Mouse (Mus musculus) gastrocnemius, adult 18-20 months (tissue): ENCODE measurements around the gene Mapt. TPM values are rescaled to one million over a fixed set of nuclear protein-coding genes. Genes with fewer than 3 reads are reported as not detected.
"Not testable (repeated sequence)": the region's sequence is repeated elsewhere in the genome, so short reads cannot be mapped to it uniquely, and the experiment has no call there.

Source experiments
- DNase-seq: peaks from one replicate; pipeline ENCODE4 v3.0.0; 2021; ENCODE audit warnings: low spot score
- total RNA-seq, 2 experiments: library from RNA; stranded (reverse); gene quantifications; 2 replicates each; pipeline ENCODE4 v1.2.3; 2021

Gene Mapt
- total RNA-seq, 2 experiments from 2014 or later, result 71.8 to 85.5 TPM

DNA sequence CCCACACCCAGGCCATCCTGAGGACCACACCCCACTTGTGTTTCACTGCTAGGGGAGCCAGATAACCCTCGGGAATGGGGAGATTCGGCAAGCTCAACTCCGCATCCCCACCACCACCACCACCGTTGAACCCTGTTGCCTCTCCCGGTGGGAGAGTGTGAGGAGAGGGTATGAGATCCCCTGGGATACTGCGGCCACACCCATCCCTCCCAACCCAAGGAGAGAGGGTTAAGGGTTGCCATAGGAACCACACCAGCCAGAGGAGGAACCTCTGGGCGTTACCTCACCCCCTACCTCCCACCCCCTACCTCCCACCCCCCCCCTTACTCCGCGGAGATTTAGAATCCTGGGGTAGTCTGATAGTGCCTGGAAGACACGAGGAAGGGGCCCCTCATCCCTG is 1.9 kb downstream of the Mapt start:
- no peak for DNase-seq

GRCm38 (mm10) chr11:104233574-104234206 is 2.5 kb downstream of the Mapt start:
- no peak for DNase-seq

GRCm38 (mm10) chr11:104234680-104235079 is 3.5 kb downstream of the Mapt start:
- DNase-seq, result no peak

DNA sequence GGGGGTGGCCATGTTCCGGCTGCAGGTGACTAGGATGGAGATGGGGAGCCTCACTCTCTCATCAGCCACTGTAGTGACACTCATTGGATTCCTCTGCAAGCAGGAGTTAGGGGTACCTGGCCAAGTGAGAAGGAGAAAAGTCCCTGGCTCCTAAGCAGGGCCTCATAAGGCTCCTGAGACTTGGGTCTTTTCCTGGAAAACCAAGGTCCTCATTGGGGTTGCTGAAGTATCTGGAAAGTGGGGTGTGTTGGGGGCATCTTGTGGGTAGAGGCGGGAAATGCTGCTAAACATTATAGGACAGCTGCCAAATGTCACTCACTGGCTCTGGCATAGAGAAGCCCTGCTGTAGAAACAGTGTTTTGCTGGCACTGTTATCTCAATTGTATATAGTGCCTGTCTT is 4.7 kb downstream of the Mapt start:
- no peak for DNase-seq

DNA sequence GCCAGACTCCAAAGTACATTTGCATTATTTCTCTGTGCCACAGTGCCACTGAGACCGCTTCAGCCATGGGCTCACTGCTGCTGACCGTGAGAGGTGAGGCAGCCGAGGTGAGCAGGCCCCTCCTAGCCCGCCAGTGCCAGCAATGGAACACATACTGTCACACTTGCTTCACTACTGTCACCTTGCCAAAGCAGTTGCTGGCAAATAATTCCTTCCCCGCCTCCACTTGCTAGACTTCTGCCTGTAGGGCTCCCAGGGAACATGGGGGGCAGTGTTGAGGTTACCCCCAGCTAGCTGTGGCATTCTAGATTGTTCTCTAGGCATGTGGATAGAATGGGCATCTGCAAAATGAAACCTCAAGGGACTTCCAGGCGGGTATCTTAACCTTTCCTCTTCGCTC is 6.0 kb downstream of the Mapt start:
- peak; percentile 88 for DNase-seq

DNA sequence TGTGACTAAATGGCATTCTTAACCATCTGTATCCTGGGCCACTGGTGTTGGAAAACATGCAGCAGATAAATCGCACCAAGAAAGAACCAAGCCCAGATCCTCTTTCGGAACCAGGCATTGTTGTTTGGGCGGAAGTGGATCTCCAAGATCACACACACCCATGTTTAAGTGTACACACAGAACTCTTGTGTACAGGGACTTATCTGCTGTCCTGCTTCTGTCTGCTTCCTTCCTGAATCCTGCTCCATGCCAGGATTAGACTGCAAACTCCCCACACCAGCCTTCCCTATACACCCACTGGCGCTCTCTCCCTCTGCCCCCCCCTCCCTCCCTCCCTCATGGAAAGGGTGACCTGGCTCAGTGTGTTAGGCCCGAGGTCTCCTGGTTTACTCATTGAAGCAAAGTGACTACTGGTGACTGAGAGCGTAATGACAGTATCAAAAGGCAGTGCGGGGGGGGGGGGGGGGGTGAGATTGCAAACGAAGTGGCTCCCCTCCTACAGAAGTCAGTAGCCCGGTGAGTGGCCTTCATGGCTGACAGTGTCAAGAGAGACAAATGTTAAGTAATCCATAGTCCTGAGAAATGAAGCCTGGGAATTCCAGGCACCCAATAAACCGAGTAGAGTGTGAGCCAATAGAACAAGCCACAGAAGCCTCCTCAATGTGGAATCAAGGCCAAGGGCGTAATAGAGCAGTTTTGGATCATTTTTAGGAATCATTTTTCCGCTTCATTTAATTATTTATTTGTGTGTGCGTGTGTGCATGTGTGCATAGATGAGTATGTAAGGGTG is 7.0 kb downstream of the Mapt start:
- no peak for DNase-seq

DNA sequence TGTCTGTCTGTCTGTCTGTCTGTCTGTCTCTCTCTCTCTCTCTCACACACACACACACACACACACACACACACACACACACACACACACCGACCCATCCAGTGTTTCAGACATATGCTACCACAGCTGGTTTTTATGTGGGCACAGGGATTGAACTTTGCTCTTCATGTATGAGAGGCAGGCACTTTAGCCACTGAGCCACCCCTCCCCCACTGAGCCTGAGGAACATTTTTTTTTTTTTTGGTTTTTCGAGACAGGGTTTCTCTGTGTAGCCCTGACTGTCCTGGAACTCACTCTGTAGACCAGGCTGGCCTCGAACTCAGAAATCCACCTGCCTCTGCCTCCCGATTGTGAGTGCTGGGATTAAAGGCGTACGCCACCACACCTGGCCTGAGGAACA is 14.3 kb downstream of the Mapt start:
- DNase-seq, result not testable (repeated sequence)

GRCm38 (mm10) chr11:104246171-104246694 is 15.0 kb downstream of the Mapt start:
- DNase-seq, result no peak

DNA sequence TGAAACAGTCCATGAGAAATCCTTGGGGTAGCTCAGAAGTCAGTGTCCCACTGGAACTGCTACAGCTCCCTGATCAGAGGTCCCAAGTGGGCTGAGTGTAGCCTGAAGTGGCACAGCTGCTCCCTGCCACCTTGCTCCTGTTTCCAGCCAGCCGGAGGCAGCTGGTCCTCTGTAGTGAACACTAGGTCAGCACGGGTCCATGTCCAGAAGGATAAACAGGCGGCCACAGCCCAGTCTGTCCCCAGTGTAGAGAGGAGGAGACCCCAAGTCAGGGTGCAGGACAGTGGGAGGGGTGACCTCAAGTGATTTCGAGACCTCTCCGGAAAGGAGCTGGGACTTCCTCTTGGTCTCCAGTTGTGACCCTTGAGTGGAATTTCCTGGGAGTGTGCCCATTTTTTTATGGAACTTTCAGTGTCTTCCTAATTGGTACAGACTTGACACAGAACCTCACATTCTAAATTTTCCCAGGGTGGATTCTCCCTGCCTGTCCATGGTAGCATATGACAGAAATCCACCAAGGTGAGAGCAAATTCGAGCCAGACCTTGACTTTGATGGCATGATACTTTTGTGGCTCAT is 16.0 kb downstream of the Mapt start:
- no peak for DNase-seq

DNA sequence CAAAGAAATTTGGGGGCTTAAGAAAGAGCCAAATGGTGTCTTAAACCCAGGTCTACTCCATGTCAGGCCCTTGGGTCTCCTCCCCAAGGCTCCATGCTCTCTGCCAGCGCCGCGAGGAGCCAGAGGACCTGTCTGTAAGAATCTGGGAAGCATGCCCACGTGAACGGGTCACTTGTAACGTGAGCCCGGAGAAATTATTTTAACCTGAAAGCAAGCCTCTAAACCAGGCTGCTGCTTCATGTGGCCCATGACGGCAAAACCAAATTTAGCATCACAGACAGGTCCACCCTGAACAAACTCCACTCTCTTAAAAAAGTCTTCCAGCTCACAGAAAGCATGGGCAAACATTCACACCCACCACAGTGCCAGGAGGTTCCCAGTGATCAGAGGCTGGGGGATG is 18.2 kb downstream of the Mapt start:
- DNase-seq, result peak; percentile 89

DNA sequence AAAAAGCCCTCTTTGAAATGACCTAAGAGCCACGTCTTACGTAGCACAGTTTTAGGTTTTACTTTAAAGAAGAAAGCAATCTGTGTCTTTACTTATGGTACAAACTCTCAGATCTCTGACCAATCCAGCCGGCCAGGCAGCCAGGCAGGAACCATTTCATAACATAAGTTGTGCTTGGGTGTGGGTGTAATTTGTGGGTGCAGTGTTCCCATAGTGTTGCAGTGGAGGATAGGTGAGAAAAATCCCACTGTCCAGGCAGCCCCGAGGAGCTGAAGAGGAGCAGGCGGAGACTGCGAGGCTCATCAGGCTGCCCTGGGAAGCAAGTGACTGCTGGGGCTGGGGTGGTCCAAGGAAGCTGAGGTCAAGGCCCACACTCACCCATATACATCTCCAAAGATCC is 19.9 kb downstream of the Mapt start:
- DNase-seq, result no peak

DNA sequence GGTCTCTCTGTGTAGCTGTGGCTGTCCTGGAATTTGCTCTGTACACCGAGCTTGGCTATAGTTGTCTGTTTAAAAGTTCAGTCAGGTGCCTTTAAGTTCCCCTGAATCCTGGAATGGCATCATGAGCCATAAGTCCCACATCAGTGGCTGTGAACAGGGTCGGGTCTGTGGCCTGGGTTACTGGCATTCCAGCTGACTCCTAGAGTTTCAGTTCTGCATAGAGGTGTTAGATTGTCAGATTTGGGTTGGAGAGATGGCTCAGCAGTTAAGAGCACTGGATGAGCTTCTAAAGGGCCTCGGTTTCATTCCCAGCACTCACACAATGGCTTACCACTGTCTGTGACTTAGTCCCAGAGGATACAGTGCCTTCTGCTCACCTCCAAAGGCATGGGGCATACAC is 20.9 kb downstream of the Mapt start:
- no peak for DNase-seq

DNA sequence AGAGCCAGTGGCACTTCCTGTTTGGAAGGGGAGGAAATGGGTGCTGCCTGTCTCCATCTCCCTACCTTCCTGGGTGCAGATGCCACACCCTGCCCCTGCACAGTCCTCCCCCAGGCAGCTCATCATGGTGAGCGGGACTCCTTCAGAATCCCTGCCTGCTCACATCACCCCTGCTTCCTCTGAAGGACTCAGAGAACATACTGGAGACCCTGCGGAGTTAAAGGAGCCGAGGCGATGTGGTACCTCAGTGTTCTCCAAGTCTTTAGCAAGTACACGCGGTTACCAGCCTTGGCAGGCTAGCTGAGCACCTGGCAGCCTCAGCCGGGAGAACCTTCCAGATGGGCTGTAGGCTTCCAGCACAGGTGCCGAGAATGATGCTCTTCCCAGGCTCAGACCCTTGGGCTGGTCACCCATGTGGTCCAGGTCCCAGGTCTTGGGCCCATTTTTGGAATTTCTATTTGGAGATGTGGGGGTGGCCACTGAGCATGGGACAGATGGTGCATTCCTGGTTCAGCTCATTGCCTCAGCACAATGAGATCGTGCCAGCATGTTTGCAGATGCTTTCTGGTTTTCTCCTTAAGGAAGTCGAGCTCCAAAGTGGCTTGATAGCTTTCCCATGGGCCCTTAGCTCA is 23.3 kb downstream of the Mapt start:
- DNase-seq, result no peak

DNA sequence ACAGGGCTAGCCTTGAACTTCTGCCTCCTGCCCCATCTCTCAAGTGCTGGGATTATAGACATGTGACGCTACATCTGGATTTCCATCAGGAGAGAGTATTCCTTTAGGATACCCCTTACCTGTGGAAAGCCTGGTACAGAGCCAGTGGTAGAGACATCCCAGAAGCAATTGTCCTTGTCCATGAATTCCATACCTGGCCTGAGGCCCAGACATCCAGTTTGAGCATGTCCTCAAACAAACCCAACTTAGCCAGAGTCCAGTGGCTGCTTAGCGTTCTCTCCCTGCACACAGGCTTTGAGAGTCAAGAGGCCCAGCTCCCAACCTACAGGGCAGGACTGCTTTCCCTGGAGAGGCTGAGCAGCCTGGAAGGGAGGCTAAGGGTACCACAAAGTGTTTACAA is 25.0 kb downstream of the Mapt start:
- no peak for DNase-seq

GRCm38 (mm10) chr11:104258991-104259390 is 27.8 kb downstream of the Mapt start:
- DNase-seq, result no peak

- no peak for DNase-seq
Measured at GRCm38 (mm10) chr11:104264683-104265082, 33.5 kb downstream of the Mapt start.

GRCm38 (mm10) chr11:104265669-104266068 is 34.5 kb downstream of the Mapt start:
- DNase-seq, result no peak

DNA sequence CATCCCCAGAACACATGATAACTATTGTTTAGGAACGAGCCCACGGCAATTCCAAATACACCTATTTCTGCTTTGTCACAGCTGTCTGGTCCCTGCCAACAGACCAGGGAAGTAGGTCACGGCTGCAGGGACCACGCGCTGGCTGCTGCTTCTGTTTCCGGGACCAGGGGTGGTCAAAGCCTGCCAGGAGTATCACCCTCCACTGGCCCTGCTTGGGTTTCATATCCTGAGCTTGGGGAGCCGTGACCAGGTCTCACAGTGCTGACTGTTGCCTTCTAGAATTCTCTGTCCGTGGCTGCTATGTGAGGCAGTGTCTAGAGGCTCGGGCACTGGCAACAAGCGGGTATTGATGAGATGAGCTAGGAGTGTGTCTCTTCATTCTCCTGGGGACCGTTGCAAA is 36.2 kb downstream of the Mapt start:
- DNase-seq, result peak; percentile 85

DNA sequence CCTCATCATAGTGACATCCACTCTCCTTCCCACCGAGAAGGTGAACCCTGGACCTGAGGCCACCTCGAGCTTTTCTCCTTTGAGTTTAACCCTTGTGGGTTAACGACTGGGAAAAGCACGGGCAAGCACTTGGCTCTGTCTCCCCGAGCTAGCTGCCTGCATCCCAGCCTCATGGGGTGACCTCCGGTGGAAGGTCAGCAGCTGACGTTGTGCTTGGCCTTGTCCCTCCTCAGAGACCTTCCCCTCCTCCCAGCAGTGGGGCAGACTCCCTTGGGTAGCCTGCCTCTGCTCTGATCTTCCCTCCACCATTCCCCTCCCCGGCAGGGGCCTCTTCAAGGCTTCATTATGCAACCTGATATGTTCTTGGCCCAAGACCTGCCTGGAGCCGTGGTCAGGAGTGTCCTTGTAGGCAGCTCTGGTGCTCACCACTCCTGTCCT is 38.2 kb downstream of the Mapt start:
- DNase-seq, result peak; percentile 50

DNA sequence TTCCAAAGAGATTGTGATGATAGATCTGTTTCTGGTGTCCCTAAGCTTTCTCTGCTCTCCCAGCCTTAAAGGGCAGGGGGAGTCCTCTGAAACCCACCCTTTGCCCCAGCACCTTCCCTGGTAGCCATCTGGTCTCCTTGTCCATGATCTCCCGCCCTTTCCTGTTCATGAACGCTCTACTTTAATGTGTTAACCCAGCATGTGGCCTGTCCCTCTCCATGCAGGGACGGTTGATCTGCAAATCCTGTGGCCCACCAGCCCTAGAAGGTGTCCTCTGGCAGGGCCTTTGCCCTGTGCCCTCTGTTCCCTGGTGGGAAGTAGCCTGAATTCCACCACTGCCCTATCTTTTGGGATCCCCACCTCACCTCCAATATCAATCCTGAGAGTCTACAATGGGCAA is 39.3 kb downstream of the Mapt start:
- DNase-seq, result no peak

- DNase-seq, result no peak
Measured at GRCm38 (mm10) chr11:104270876-104271275, 39.7 kb downstream of the Mapt start.

DNA sequence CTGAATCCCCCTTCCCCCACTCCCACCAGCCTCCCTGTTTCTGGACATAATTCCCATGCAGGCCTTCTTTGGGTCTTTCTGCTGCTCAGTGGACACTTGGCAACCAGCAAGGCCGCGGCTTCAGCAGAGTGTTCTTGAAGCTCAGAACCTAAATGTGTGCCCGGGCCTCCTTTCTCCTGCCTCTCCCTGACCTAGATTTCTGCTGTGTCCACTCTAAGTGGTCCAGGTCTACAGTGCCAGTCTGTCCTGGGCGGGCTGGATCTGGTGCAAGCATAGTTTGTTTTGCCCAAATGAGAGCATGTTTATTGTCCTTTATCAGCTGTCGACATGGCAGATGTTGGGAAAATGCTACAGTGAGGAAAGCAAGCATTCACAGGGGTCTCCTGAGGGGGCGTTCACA is 40.7 kb downstream of the Mapt start:
- no peak for DNase-seq
